Mouse (Mus musculus) right cerebral cortex, postnatal 10 days (tissue): ENCODE results near the gene Gjb1.
"Not testable (repeated sequence)": the region's sequence is repeated elsewhere in the genome, so short reads cannot be mapped to it uniquely, and the experiment has no call there.

Experiments
- DNase-seq, 2 experiments: peaks; one replicate each; pipeline ENCODE4 v3.0.0; 2021; ENCODE audit warnings: low spot score in 2 of 2

Gene Gjb1

GRCm38 (mm10) chrX:101376190-101376968, at the start of gene Gjb1:
TSS of gene Gjb1 (plus strand) at chrX:101376378.
- DNase-seq: no peak

GRCm38 (mm10) chrX:101329372-101330028, 46.7 kb upstream of the Gjb1 start:
- DNase-seq: peak; percentile 60 to 73

DNA sequence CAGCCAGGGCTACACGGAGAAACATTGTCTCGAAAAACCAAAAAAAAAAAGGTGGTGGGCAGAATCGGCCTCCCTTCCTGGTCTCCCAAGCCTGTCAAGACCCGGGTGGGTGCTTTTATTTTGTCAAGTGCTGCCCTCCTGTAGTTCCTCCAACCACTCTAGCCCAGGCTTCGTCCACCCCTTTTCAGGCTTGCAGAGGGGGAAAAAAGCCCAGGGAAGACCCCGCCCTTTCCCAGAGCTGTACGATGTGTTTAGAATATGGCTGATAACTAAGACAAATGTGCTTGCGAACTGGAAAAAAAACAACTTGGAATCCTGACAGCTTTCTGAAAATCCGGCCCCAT, 44.2 kb upstream of the Gjb1 start:
- DNase-seq: no peak

DNA sequence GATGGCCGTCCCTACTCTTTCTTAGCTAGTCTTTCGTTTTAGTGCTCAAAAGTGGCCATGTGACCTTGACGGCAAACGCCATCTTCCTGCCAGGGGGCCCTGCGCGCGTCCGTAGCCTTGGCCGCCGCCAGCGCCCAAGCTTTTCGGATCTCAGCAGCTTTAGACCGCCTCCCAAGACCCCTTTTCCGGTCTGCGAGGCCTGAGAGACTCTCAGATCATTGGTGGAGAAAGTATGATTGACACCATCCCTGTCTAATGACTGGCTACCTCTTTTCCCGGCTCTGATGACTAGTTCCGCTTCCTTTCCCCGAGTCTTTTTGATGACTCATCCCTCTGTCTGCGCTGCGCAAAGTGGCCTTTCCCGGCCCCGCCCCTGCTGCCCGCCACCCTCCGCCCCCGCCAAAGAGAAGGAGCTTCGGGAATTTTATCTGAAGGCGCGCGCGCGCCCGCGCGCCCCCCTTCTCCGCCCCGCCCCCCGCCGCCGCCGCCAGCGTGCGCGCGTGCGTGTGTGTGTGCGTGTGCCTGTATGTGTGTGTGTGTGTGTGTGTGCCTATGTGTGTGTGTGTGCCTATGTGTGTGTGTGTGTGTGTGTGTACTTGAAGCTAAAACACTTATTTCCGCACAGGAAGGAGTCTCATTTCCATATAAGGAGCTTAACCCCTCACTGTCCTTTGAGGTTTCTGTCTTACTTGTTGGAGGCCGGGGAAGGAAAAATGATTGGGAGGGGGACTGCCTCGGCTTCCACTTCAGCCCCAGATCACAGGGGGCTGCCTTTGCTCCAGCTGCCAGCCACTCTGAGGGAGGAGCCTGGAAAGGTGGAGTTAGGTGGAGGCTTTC, 43.6 kb upstream of the Gjb1 start:
- DNase-seq: peak; percentile 91 to 95

DNA sequence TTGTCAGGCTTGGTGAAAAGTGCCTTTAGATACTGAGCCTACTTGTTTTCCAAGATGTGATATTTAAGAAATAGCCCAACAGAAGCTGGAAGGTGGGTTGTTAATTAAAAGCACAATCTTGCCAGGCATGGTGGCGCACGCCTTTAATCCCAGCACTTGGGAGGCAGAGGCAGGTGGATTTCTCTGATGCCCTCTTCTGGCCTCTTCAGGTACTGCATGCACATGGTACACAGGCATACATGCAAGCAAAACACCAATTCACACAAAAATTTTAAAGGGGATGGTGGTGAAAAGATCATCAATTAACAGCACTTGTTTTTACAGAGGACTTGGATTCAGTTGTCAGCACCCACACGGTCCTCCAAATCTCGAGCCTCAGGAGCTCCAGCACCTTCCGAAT, 41.6 kb upstream of the Gjb1 start:
- DNase-seq: no peak

GRCm38 (mm10) chrX:101338666-101339065, 37.5 kb upstream of the Gjb1 start:
- no peak for DNase-seq

DNA sequence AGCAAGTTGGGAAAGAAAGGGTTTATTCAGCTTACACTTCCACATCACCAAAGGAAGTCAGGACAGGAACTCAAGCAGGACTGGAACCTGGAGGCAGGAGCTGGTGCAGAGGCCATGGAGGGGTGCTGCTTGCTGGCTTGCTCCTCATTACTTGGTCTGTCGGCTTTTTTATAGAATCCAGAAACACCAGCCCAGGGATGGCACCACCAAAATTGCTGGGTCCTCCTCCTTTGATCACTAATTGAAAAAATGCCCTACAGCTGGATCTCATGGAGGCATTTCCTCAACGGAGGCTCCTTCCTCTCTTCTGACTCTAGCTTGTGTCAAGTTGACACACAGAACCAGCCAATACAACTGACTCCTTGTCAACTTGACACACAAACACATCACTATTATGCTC, 33.3 kb upstream of the Gjb1 start:
- DNase-seq: not testable (repeated sequence)

- no peak for DNase-seq
Measured at GRCm38 (mm10) chrX:101345456-101345855, 30.7 kb upstream of the Gjb1 start.

GRCm38 (mm10) chrX:101346475-101346874, 29.7 kb upstream of the Gjb1 start:
- no peak for DNase-seq

DNA sequence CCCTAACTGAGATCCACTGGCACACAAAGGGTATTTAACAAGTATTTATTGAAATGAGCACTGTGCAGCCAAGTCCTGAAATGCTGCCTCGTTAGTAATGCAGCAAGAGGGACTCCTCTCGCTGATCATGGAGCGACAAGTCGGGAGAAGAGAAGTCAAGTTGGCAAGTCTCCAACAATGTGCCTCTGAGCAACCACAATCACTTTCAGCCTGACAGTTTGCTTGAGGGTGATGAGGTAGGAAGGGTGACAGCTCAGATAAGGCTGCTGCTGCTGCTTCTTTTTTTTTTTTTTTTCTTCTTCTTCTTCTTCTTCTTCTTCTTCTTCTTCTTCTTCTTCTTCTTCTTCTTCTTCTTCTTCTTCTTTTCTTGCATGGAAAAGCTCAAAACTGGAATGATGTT, 25.0 kb upstream of the Gjb1 start:
- DNase-seq: no peak

GRCm38 (mm10) chrX:101358902-101359301, 17.3 kb upstream of the Gjb1 start:
- not testable (repeated sequence) for DNase-seq

GRCm38 (mm10) chrX:101369001-101369400, 7.2 kb upstream of the Gjb1 start:
- DNase-seq: no peak

DNA sequence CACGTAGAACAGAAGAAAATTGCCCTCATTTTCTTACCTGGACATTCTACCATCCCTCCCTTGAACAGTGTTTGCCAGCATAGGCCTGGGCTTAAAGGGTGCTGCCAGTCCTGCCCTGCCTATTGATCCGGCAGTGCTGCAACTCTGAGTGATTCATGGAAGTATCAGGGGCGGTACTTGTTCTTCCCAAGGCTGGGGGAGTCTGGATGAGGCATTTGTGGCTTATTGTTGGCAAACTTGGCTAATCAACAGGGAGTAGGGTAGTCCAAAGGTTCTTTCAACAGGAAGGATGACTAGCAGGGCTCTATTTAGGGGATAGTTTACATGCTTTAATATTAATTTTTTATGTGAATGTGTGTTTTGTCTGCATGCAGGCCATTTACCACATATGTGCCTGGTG, 5.6 kb upstream of the Gjb1 start:
- DNase-seq: no peak

DNA sequence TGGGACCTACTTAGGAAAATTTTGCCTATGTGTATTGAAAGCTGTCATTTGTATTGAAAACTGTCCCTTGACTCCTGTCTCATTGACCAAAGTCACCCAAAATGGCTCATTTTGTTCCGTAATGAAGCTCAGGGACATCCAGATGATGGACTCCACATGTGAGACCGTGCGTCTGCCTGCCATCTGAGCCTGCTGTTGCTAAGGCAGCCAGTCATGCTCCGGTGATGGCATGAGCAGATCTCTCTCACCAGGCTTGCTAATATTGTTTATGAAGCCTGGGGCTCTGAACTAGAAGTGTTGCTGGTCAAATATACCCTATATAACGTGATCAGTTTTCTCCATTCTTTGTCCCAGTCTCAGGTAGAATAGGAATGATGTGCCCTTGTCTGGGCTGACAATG, 3.2 kb upstream of the Gjb1 start:
- DNase-seq: no peak

DNA sequence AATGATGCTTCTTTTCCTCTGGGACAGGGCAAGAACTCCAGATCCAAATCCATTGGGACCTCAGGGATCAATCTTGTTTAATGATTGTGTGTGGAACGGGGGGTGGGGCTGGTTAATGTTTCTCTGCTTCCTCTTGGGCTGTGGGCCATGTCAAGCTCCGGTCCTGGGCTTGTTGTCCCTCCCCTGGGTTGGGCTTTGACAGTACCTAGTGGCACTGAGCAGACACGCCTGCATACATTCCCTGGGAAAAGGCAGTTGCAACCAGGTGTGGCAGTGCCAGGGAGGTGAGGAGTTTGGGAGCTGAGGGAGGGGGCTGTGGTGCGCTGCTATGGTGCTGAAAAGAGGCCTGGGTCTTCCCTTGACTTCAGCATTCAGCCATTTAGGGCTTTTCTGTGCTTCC, 898 bp downstream of the Gjb1 start:
- DNase-seq: no peak

DNA sequence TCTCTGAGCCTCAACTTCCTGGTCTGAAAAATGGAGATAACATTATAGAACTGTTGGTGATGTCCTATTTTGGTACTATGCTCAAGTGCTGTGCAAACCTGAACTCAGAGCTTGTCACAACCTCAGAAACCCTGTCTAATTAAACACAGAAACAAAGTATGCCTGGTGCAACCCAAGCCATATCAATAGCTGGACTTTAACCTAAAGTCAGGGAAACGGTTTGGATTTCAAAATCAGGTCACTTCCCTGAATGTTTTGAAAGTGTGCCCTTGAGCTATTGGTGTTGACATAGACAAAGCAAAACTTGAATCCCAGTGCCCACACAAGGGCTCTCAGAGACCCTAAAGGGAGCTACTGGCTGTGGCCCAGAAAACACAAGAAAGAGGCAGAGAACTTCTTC, 3.6 kb downstream of the Gjb1 start:
- no peak for DNase-seq

- peak in 1 of 2 experiments; percentile 26 for DNase-seq
Measured at GRCm38 (mm10) chrX:101383455-101383854, 7.3 kb downstream of the Gjb1 start.

GRCm38 (mm10) chrX:101384439-101385137, 8.4 kb downstream of the Gjb1 start:
- DNase-seq: peak in 1 of 2 experiments; percentile 28

GRCm38 (mm10) chrX:101386222-101386621, 10.0 kb downstream of the Gjb1 start:
- no peak for DNase-seq

GRCm38 (mm10) chrX:101388866-101389537, 12.8 kb downstream of the Gjb1 start:
- DNase-seq: peak; percentile 52 to 66

DNA sequence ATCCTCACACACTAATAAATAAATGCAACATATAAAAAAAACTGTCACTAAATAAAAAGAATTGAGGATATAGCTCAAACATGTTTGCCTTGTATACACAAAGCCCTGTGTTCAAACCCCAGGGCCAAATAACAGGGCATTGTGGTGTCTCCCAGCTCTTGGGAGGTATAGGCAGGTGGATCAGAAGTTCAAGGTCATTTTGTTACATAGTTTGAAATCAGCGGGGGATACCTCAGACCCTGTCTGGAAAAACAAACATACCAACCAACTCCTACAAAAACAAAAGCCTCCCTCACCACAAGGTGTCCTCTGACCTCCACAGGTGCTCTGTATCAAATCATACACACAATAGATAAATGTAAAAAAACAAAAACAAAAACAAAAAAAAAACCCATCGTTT, 18.2 kb downstream of the Gjb1 start:
- DNase-seq: no peak
